Mouse (Mus musculus): ENCODE results near the gene Syn1. TPM values are rescaled to one million over a fixed set of nuclear protein-coding genes. Genes with fewer than 3 reads are reported as not detected.

Gene Syn1
- polyA plus RNA-seq (2015; fragmentation: Nextera tagmentation; extraction: Ambion mirVana) = 1.00 and 1.4 TPM in 2 replicates

GRCm38 (mm10) chrX:20920844-20921364 lies at the start of gene Syn1:
Gene Syn1 (minus strand): TSS chrX:20921004.
- peak; percentile 91 for ATAC-seq (ENCODE audit: insufficient number of reproducible peaks, low FRiP score, low TSS enrichment, low read depth)

GRCm38 (mm10) chrX:20961477-20962378 lies 40.9 kb upstream of the Syn1 start, which contains the start of gene Uxt:
Gene Uxt (minus strand): TSS chrX:20962017.
- ATAC-seq (ENCODE audit: insufficient number of reproducible peaks, low FRiP score, low TSS enrichment, low read depth) = peak; percentile 94
- Histone ChIP-seq H3K9ac (peak within 1 kb of the TSS; percentile 33; the same call in 1 of the 2 replicates), H3K9me3 (replicated peaks) (no peaks in the 10 kb centered on the region), H3K27me3 (no peaks in the 10 kb centered on the region), H3K27ac (replicated peaks) (peak within 1 kb of the TSS; percentile 85), H3K4me1 (no peaks in the 10 kb centered on the region), H3K4me2 (replicated peaks) (peak within 1 kb of the TSS; percentile 39), H3K36me3 (no peaks in the 10 kb centered on the region), H3K4me3 (replicated peaks) (peak within 1 kb of the TSS; percentile 55)
- WGBS = 20% methylated on average over 57 of the region's 57 CpGs

More at GRCm38 (mm10) chrX:20920844-20921364, at the start of gene Syn1:
- no peaks in the 10 kb centered on the region for H3K36me3 ChIP-seq
- no peaks in the 10 kb centered on the region for H3K9me3 ChIP-seq (replicated peaks)
- no peak within 1 kb of the TSS for H3K27ac ChIP-seq (replicated peaks)
- WGBS = 11% methylated on average over 41 of the region's 44 CpGs
- H3K4me1 ChIP-seq = peaks cover 6% of the 10 kb centered on the region; the same call in 1 of the 2 replicates
- peak within 1 kb of the TSS; percentile 44 for H3K4me3 ChIP-seq (replicated peaks)
- H3K27me3 ChIP-seq = 0 out of 2 replicates have a peak, but pooled peaks cover 8% of the 10 kb centered on the region
- H3K9ac ChIP-seq = no peak within 1 kb of the TSS
- H3K4me2 ChIP-seq (replicated peaks) = peak within 1 kb of the TSS; percentile 84

GRCm38 (mm10) chrX:20950191-20950880 lies 29.5 kb upstream of the Syn1 start, which contains the start of gene Elk1:
Gene Elk1 (minus strand): TSS chrX:20950608.
- peak; percentile 97 for ATAC-seq (ENCODE audit: insufficient number of reproducible peaks, low FRiP score, low TSS enrichment, low read depth)
- Histone ChIP-seq H3K27ac (replicated peaks) (peak within 1 kb of the TSS; percentile 44; the same call in 1 of the 2 replicates), H3K4me3 (replicated peaks) (peak within 1 kb of the TSS; percentile 63), H3K27me3 (no peaks in the 10 kb centered on the region), H3K4me1 (no peaks in the 10 kb centered on the region), H3K9me3 (replicated peaks) (no peaks in the 10 kb centered on the region), H3K4me2 (replicated peaks) (peak within 1 kb of the TSS; percentile 46), H3K9ac (peak within 1 kb of the TSS; percentile 44), H3K36me3 (no peaks in the 10 kb centered on the region)
- WGBS = 10% methylated on average over 24 of the region's 30 CpGs

- no peaks in the 10 kb centered on the region for H3K36me3 ChIP-seq
Observed at GRCm38 (mm10) chrX:20946055-20946454, 25.3 kb upstream of the Syn1 start.

GRCm38 (mm10) chrX:20931963-20932362 lies 11.2 kb upstream of the Syn1 start:
- H3K27ac ChIP-seq (replicated peaks) = no peak overlapping the region
- no peaks in the 10 kb centered on the region for H3K9me3 ChIP-seq (replicated peaks)
- WGBS = 100% methylated on average over 1 of the region's 1 CpGs
- H3K9ac ChIP-seq = no peak overlapping the region
- ATAC-seq (ENCODE audit: insufficient number of reproducible peaks, low FRiP score, low TSS enrichment, low read depth) = no peak
- no peak overlapping the region for H3K4me2 ChIP-seq (replicated peaks)
- no peaks in the 10 kb centered on the region for H3K27me3 ChIP-seq
- peaks cover 3% of the 10 kb centered on the region; the same call in 1 of the 2 replicates for H3K36me3 ChIP-seq
- H3K4me1 ChIP-seq = no peaks in the 10 kb centered on the region
- H3K4me3 ChIP-seq (replicated peaks) = no peak overlapping the region

More at GRCm38 (mm10) chrX:20946055-20946454, 25.3 kb upstream of the Syn1 start:
- 7% methylated on average over 4 of the region's 4 CpGs for WGBS
- H3K4me2 ChIP-seq (replicated peaks) = no peak overlapping the region
- H3K9ac ChIP-seq = no peak overlapping the region
- H3K4me3 ChIP-seq (replicated peaks) = no peak overlapping the region
- H3K27me3 ChIP-seq = no peaks in the 10 kb centered on the region
- no peaks in the 10 kb centered on the region for H3K4me1 ChIP-seq
- H3K9me3 ChIP-seq (replicated peaks) = no peaks in the 10 kb centered on the region
- no peak overlapping the region for H3K27ac ChIP-seq (replicated peaks)
- no peak for ATAC-seq (ENCODE audit: insufficient number of reproducible peaks, low FRiP score, low TSS enrichment, low read depth)

DNA sequence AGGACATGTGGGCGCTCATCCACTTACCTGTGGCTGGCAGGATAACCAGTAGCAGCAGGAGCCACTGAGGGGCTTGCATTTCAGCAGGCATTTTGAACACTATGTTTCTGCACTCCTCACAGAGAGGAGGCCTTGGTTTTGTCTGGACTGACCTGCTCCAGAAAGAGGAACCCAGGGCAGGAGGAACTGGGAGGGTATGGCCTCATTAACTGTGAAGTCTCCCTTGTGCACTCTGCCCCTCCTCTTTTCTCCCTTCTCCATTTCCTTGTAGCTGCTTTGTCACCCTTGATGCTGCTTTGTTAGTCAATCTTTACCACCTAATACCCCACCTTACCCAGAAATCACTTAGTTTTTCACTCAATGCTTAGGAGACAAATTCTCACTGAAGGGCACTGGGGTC lies 10.6 kb upstream of the Syn1 start, which contains the start of gene Cfp:
TSS of gene Cfp (minus strand) at position 192 of the 400 bp plus-strand sequence.
- H3K9me3 ChIP-seq (replicated peaks) = no peaks in the 10 kb centered on the region
- no peaks in the 10 kb centered on the region for H3K27me3 ChIP-seq
- WGBS = 86% methylated on average over 1 of the region's 1 CpGs
- no peaks in the 10 kb centered on the region for H3K4me1 ChIP-seq
- no peak within 1 kb of the TSS for H3K9ac ChIP-seq
- no peak for ATAC-seq (ENCODE audit: insufficient number of reproducible peaks, low FRiP score, low TSS enrichment, low read depth)
- no peak within 1 kb of the TSS for H3K4me3 ChIP-seq (replicated peaks)
- H3K27ac ChIP-seq (replicated peaks) = no peak within 1 kb of the TSS
- peaks cover 3% of the 10 kb centered on the region; the same call in 1 of the 2 replicates for H3K36me3 ChIP-seq
- H3K4me2 ChIP-seq (replicated peaks) = no peak within 1 kb of the TSS

DNA sequence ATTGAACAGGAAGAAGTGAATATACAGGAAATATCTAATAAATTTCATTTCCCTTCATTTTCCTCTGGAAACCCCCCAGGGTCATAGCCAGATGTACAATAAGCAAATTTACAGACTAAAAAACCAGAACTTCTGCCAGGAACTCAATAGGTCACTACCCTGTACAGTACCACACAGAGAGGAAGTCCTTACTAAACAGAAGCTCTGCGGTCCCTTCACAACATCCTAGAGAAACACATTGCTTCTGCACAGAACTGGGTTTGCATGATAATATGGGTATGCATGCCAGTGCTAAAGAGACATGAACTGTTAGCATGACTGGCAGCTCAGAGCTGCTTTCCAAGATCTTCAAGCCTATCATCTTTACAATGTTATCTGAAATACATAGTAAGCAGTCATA lies 9.1 kb upstream of the Syn1 start:
- H3K4me2 ChIP-seq (replicated peaks) = no peak overlapping the region
- no peak overlapping the region for H3K27ac ChIP-seq (replicated peaks)
- H3K36me3 ChIP-seq = no peaks in the 10 kb centered on the region; the same call in 1 of the 2 replicates
- H3K4me1 ChIP-seq = no peaks in the 10 kb centered on the region
- no peak overlapping the region for H3K4me3 ChIP-seq (replicated peaks)
- WGBS = 78% methylated on average over 1 of the region's 1 CpGs
- no peak overlapping the region for H3K9ac ChIP-seq
- no peak for ATAC-seq (ENCODE audit: insufficient number of reproducible peaks, low FRiP score, low TSS enrichment, low read depth)
- H3K9me3 ChIP-seq (replicated peaks) = no peaks in the 10 kb centered on the region
- no peaks in the 10 kb centered on the region for H3K27me3 ChIP-seq

DNA sequence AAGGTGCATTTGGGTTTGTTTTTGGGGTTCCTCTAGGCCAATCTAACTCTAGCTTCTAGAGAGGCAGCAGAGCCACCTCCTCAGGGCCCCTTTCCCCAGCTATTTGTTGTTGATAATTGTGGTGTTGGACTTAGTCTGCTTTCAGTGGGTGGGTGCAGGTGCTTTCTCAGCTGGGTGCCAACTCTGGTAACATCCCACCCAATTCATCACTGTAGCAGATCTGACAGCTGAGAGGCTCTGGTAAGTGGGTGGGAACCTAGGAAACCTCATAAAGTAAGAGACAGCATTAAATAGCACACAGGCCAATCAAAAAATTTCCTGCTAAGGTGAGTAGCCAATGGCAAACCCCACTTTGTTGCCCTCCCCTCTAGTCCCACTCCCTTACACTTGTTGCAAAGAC lies 4.2 kb upstream of the Syn1 start:
- H3K27ac ChIP-seq (replicated peaks) = no peak overlapping the region
- H3K27me3 ChIP-seq = 0 out of 2 replicates have a peak, but pooled peaks cover 2% of the 10 kb centered on the region
- H3K9ac ChIP-seq = no peak overlapping the region
- H3K4me1 ChIP-seq = peaks cover 6% of the 10 kb centered on the region; the same call in 1 of the 2 replicates
- H3K4me3 ChIP-seq (replicated peaks) = no peak overlapping the region
- ATAC-seq (ENCODE audit: insufficient number of reproducible peaks, low FRiP score, low TSS enrichment, low read depth) = no peak
- no peaks in the 10 kb centered on the region for H3K9me3 ChIP-seq (replicated peaks)
- H3K4me2 ChIP-seq (replicated peaks) = no peak overlapping the region
- H3K36me3 ChIP-seq = no peaks in the 10 kb centered on the region; the same call in 1 of the 2 replicates

DNA sequence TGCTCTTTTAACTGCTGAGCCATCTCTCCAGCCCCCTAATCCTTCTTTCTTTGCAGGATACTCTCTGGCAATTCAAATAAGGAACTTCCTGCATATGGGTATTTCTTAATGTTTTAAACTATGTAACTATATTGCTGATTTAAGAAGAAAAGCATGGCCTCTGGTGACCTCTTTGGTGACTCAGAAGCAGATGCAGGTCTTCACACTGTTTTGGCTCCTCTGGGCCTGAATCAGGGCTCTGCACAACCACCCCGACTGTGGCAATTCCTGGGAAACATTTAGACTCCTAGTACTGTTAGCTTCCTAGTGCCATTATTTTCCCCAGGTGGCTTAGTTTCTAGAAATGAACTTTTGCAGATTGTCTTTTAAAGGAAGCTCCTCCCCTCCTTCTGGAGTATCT lies 2.7 kb upstream of the Syn1 start:
- Histone ChIP-seq H3K27ac (replicated peaks) (no peak overlapping the region), H3K4me3 (replicated peaks) (no peak overlapping the region), H3K9ac (no peak overlapping the region), H3K27me3 (0 out of 2 replicates have a peak, but pooled peaks cover 8% of the 10 kb centered on the region), H3K4me1 (peaks cover 6% of the 10 kb centered on the region; the same call in 1 of the 2 replicates), H3K4me2 (replicated peaks) (no peak overlapping the region), H3K36me3 (no peaks in the 10 kb centered on the region; the same call in 1 of the 2 replicates), H3K9me3 (replicated peaks) (no peaks in the 10 kb centered on the region)
- 76% methylated on average over 1 of the region's 1 CpGs for WGBS
- ATAC-seq (ENCODE audit: insufficient number of reproducible peaks, low FRiP score, low TSS enrichment, low read depth) = no peak

DNA sequence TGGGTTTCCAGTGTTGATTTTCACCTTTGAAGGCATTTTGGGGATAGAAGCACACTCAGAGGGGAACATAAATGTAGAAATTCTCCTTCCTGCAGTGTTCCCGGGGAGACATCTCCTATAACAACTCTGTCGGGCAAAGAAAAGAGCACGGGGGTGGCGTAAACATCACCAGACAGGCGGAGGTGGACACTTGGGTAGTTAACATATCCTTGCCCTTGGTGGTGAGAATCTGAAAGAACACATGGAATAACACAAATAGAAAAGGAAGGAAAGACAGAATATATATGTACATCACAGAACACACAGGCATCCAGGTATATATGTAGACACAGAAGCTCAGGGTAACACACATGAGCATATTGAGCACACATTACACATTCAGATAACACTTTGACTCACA lies 562 bp upstream of the Syn1 start:
- peak overlapping the region; percentile 84; the same call in 1 of the 2 replicates for H3K4me2 ChIP-seq (replicated peaks)
- no peak overlapping the region for H3K9ac ChIP-seq
- peak overlapping the region; percentile 44; the same call in 1 of the 2 replicates for H3K4me3 ChIP-seq (replicated peaks)
- no peaks in the 10 kb centered on the region for H3K9me3 ChIP-seq (replicated peaks)
- no peak overlapping the region for H3K27ac ChIP-seq (replicated peaks)
- no peak for ATAC-seq (ENCODE audit: insufficient number of reproducible peaks, low FRiP score, low TSS enrichment, low read depth)
- H3K27me3 ChIP-seq = 0 out of 2 replicates have a peak, but pooled peaks cover 8% of the 10 kb centered on the region
- no peaks in the 10 kb centered on the region for H3K36me3 ChIP-seq
- 40% methylated on average over 5 of the region's 5 CpGs for WGBS
- peaks cover 6% of the 10 kb centered on the region; the same call in 1 of the 2 replicates for H3K4me1 ChIP-seq
